Mouse (Mus musculus) lung, postnatal 0 days (tissue): ENCODE results near the gene Pgbd5. TPM values are rescaled to one million over a fixed set of nuclear protein-coding genes. Genes with fewer than 3 reads are reported as not detected.

Source experiments
- ATAC-seq: fragments of 200-750 bp; cut with Nextera tagmentation; 2 replicates; pipeline ENCODE4 v1.8.0; 2017; ENCODE audit warnings: moderate library complexity
- DNase-seq: peaks from one replicate; pipeline ENCODE4 v3.0.0-alpha.2; 2016; ENCODE audit warnings: low spot score
- H3K27ac ChIP-seq: fragments of 300-500 bp; sonication (generic); 2 replicates; pipeline ENCODE4 v1.5.1; 2014; ENCODE audit warnings: antibody characterized with exemption, mild to moderate bottlenecking, low read length, mixed read lengths
- H3K27me3 ChIP-seq: fragments of 300-500 bp; sonication (generic); replicated peaks from 2 replicates; pipeline ENCODE4 v1.6.1; 2014; ENCODE audit warnings: low read length, mixed read lengths; ENCODE audit not compliant: insufficient read depth
- H3K36me3 ChIP-seq: fragments of 300-500 bp; sonication (generic); 2 replicates; pipeline ENCODE4 v1.6.1; 2014; ENCODE audit warnings: low read length, mixed read lengths; ENCODE audit not compliant: insufficient read depth
- H3K4me1 ChIP-seq: fragments of 300-500 bp; sonication (generic); 2 replicates; pipeline ENCODE4 v1.6.1; 2014; ENCODE audit warnings: antibody characterized with exemption, low read depth, low read length, mixed read lengths; ENCODE audit not compliant: insufficient read depth
- H3K4me2 ChIP-seq: fragments of 300-500 bp; sonication (generic); replicated peaks from 2 replicates; pipeline ENCODE4 v1.6.1; 2014; ENCODE audit warnings: low read depth, mild to moderate bottlenecking, low read length, moderate library complexity, mixed read lengths
- H3K4me3 ChIP-seq: fragments of 300-500 bp; sonication (generic); 2 replicates; pipeline ENCODE4 v1.5.1; 2014; ENCODE audit warnings: low read depth, low read length
- H3K9ac ChIP-seq: fragments of 300-500 bp; sonication (generic); replicated peaks from 2 replicates; pipeline ENCODE4 v1.6.1; 2014; ENCODE audit warnings: low read depth, mild to moderate bottlenecking
- H3K9me3 ChIP-seq: fragments of 300-500 bp; sonication (generic); 2 replicates; pipeline ENCODE4 v1.6.1; 2016; ENCODE audit warnings: low read length, mixed read lengths
- CTCF ChIP-seq: IDR thresholded peaks from 2 replicates; pipeline ENCODE4 v1.5.1; 2016; ENCODE audit warnings: antibody characterized with exemption, mild to moderate bottlenecking
- EP300 ChIP-seq: IDR thresholded peaks from 2 replicates; pipeline ENCODE4 v1.6.1; 2016; ENCODE audit warnings: antibody characterized with exemption, mild to moderate bottlenecking, control low read depth
- WGBS: fragments of 180-500 bp; shearing (Covaris S2); extraction: QIAGEN DNeasy Blood & Tissue Kit; methylation state at CpG from one replicate; pipeline ENCODE4 v1.1.7; 2014; 5-methylcytosine and 5-hydroxymethylcytosine counted together
- polyA plus RNA-seq: library from polyadenylated mRNA; unstranded; fragments of >200 nt; fragmentation: Nextera tagmentation; extraction: Ambion mirVana; gene quantifications from 2 replicates; pipeline ENCODE4 v1.2.1, GENCODE M21; 2015

Pgbd5 gene
- polyA plus RNA-seq, 1 experiment from 2014 or later: 5.6 TPM

DNA sequence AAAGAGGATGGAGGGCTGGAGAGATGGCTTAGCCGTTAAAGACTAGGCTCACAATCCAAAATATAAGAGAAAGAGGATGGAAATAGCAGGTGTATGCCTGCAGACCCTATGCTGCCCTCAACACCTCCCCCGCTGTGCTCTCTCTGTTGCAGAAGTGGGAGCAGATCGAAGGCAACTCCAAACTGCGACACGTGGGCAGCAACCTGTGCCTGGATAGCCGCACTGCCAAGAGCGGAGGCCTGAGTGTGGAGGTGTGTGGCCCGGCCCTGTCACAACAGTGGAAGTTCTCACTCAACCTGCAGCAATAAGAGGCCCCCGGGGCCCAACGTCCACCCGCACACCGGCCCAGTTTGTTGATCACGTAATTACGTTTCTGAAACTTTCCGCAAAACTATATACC is 96.3 kb downstream of the Pgbd5 start:
- Histone ChIP-seq H3K9me3 (no peaks in the 10 kb centered on the region), H3K27ac (no peak overlapping the region), H3K36me3 (peaks cover 18% of the 10 kb centered on the region; the same call in 1 of the 2 replicates), H3K4me3 (no peak overlapping the region), H3K27me3 (no peaks in the 10 kb centered on the region), H3K4me2 (no peak overlapping the region), H3K9ac (no peak overlapping the region), H3K4me1 (no peaks in the 10 kb centered on the region)
- DNase-seq (no peak), ATAC-seq (no peak)
- WGBS: 89% methylated on average over 15 of the region's 15 CpGs
- TF ChIP-seq EP300: no peak
- TF ChIP-seq CTCF: no peak

DNA sequence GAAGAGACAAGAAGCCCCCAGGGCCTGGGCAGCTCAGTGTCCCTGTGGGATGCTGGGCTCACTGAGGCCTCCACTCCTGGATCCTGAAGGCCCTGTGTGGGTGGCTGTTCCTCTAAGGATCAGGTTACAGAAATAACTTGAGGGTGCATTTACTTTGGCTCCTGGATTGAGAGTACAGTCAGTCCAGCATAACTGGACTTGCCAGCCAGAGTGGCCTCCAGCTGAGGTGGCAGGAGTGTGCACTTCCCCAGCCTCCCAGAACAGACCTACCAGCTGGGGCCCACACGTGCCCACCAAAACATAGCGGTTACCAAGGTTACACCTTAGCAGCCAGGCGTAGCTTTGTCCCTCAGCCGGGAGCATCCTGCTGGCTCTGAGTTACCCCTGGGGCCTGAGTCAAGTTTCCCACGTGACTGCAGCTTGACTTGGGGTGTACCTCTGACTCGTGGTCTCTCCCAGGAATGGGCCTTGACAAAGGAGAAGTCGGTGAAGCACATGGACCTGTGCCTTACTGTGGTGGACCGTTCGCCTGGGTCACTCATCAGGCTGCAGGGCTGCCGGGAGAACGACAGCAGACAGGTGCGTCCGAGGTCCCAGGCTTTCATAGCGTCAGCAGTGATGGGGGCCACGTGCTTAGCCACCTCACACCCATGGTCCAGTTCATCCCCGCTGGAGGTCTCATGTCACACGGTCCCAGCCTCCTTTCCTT is 98.9 kb downstream of the Pgbd5 start:
- Histone ChIP-seq H3K4me1 (no peaks in the 10 kb centered on the region), H3K27ac (no peak overlapping the region), H3K4me3 (no peak overlapping the region), H3K9ac (no peak overlapping the region), H3K27me3 (no peaks in the 10 kb centered on the region), H3K4me2 (no peak overlapping the region), H3K9me3 (no peaks in the 10 kb centered on the region), H3K36me3 (peaks cover 18% of the 10 kb centered on the region; the same call in 1 of the 2 replicates)
- WGBS: 74% methylated on average over 17 of the region's 17 CpGs
- TF ChIP-seq CTCF: no peak
- TF ChIP-seq EP300: no peak
- DNase-seq (peak; percentile 49), ATAC-seq (peak; percentile 57)

DNA sequence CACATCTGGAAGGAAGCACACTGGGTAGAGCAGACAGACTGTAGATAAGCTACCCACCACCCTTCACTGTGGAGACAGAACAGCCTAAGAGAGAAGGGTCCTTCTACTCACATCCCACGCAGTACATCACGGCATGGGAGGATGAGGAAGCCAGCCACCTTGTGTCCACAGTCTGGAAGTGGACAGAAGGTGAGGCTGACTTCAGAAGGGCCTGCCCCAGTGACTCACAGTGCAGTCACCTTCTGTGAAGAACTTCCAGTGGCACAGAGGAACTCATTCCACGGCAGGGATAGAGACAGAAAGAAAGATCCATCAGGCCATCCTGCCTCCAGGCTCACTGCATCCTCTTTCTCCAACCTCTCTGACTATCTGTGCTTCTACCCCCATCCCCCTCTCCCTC is 99.7 kb downstream of the Pgbd5 start:
- Histone ChIP-seq H3K9me3 (no peaks in the 10 kb centered on the region), H3K4me1 (no peaks in the 10 kb centered on the region), H3K27ac (no peak overlapping the region), H3K27me3 (no peaks in the 10 kb centered on the region), H3K4me3 (no peak overlapping the region), H3K36me3 (peaks cover 18% of the 10 kb centered on the region; the same call in 1 of the 2 replicates), H3K4me2 (no peak overlapping the region), H3K9ac (no peak overlapping the region)
- 77% methylated on average over 3 of the region's 3 CpGs for WGBS
- no peak for ATAC-seq
- TF ChIP-seq EP300 (no peak), CTCF (no peak)
- DNase-seq: no peak

DNA sequence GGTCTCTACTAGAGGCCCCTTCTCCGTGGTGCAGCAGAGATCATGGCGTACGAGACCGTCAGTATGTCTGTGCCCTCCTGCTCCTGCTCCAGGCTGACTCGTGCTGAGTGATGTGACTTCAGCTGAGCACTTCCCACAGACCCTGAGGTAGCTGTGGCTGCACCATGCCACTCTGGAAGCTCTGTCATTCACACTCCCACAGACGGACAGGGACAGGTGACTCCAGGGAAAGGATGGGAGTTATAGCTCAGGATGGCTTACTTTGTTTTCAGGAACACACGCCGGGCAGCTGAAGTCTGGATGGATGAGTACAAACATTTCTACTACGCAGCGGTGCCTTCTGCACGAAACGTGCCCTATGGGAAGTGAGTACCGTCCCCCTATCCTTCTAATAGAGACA is 103.2 kb downstream of the Pgbd5 start:
- peaks cover 22% of the 10 kb centered on the region for H3K36me3 ChIP-seq
- no peaks in the 10 kb centered on the region for H3K9me3 ChIP-seq
- DNase-seq (no peak), ATAC-seq (no peak)
- no peaks in the 10 kb centered on the region for H3K4me1 ChIP-seq
- no peak for TF ChIP-seq EP300
- TF ChIP-seq CTCF: no peak
- no peak overlapping the region for H3K4me3 ChIP-seq
- H3K27me3 ChIP-seq: no peaks in the 10 kb centered on the region
- H3K4me2 ChIP-seq: no peak overlapping the region
- no peak overlapping the region for H3K27ac ChIP-seq
- H3K9ac ChIP-seq: no peak overlapping the region
- WGBS: 92% methylated on average over 13 of the region's 13 CpGs

DNA sequence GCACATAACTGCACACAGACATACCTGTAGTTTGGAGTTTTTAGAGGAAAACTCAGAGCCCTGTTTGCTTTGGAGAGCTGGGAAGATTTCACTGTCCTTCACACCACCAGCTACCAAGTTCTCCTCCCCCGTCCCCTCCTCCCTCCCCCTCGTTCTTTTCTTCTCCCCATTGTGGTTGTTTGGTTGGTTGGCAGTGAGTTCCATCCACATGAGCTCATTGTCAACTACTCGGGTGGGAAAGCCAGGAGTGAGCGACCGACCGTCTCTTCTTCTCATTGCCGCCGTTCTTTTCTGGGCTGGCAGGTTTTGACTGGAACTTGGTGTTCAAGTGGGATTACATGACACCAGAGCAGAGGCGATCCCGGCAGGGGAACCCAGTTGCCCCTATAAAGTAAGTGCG is 107.8 kb downstream of the Pgbd5 start:
- H3K4me1 ChIP-seq: no peaks in the 10 kb centered on the region
- WGBS: 71% methylated on average over 11 of the region's 11 CpGs
- no peak for DNase-seq
- H3K4me3 ChIP-seq: no peak overlapping the region
- H3K27me3 ChIP-seq: no peaks in the 10 kb centered on the region
- H3K9ac ChIP-seq: no peak overlapping the region
- H3K36me3 ChIP-seq: peaks cover 12% of the 10 kb centered on the region; the same call in 1 of the 2 replicates
- H3K27ac ChIP-seq: no peak overlapping the region
- no peak overlapping the region for H3K4me2 ChIP-seq
- no peaks in the 10 kb centered on the region for H3K9me3 ChIP-seq
- TF ChIP-seq CTCF: no peak
- TF ChIP-seq EP300: no peak
- no peak for ATAC-seq

- Histone ChIP-seq H3K36me3 (peaks cover 12% of the 10 kb centered on the region; the same call in 1 of the 2 replicates), H3K27me3 (no peaks in the 10 kb centered on the region), H3K4me3 (no peak overlapping the region), H3K4me1 (no peaks in the 10 kb centered on the region), H3K9ac (no peak overlapping the region), H3K9me3 (no peaks in the 10 kb centered on the region), H3K4me2 (no peak overlapping the region), H3K27ac (no peak overlapping the region)
- TF ChIP-seq CTCF (no peak), EP300 (no peak)
- WGBS: 89% methylated on average over 3 of the region's 3 CpGs
- DNase-seq (no peak), ATAC-seq (no peak)
Measured at GRCm38 (mm10) chr8:124331094-124331493, 108.4 kb downstream of the Pgbd5 start.
